Mouse (Mus musculus) erythroid progenitor cell, adult 5-6 weeks (primary cell): ENCODE data around the gene Rabggtb. TPM values are rescaled to one million over a fixed set of nuclear protein-coding genes. Genes with fewer than 3 reads are reported as not detected.

ENCODE experiments used
- ATAC-seq: replicated peaks from 2 replicates; pipeline ENCODE4 v1.8.0; 2016; ENCODE audit warnings: moderate number of reproducible peaks, mild to moderate bottlenecking, moderate TSS enrichment, inconsistent platforms; ENCODE audit not compliant: poor library complexity, low FRiP score, severe bottlenecking
- total RNA-seq, 2 experiments: library from RNA; stranded (forward) in 1 of 2; stranded (reverse) in 1 of 2; fragments of 150-400 nt in 1 of 2; fragments of 186-747, 209-891 nt in 1 of 2; gene quantifications; 2 replicates each; pipeline versions ENCODE4 v1.2.3 to v1.2.4; 2015 to 2017; ENCODE audit warnings: low replicate concordance in 2 of 2

Rabggtb gene
- total RNA-seq, 2 experiments from 2014 or later = 142 to 210 TPM

DNA sequence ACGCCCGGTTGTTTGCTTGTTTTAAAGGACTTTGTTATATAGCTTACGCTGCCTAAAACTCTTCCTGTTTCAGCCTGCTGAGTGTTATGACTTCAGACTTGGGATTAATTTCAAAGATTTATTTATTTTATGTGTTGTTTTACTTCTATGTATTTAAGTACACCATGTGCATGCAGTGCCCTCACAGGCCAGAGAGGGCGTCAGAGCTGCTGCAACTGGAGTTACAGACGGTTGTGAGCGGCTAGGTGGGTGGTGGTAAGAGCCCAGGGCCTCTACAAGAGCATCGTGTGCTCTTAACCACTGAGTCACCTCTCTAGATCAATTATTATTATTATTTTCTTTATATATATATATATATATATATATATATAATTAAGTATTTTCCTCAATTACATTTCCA is 13.5 kb upstream of the Rabggtb start:
- no peak for ATAC-seq

DNA sequence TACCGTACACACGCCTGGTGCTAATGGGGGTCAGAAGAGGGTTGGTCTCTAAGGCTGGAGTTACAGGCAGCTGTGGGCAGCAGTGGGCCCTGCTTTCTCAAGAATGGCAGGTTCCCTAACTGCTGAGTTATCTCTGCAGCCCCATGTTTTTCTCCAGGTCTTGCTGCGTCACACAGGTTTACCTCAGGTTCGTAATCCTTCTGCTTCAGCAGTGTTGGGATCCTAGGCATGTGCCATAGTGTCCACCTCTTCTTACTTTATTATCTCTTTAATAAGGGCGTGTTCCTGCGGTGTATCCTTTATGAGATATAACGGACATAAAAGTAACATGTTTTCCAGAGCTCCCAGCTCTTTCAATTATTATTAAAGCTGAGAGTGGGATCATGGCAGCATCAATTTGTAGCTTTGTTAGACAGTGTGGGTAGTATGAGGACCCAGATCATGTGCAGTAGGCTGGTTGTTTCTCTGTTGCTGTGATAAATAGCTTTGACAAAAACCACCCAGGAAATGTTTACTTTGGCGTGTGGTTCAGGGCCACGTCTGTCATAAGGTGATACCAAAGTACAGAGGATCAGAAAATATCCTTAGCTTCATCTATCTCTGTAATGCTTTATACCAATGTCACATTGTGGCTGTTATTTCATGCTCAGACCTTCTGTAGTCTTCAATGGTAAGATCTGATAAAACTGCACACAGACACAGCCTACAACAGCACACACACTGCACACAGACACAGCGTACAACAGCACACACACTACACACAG is 8.5 kb upstream of the Rabggtb start:
- no peak for ATAC-seq

DNA sequence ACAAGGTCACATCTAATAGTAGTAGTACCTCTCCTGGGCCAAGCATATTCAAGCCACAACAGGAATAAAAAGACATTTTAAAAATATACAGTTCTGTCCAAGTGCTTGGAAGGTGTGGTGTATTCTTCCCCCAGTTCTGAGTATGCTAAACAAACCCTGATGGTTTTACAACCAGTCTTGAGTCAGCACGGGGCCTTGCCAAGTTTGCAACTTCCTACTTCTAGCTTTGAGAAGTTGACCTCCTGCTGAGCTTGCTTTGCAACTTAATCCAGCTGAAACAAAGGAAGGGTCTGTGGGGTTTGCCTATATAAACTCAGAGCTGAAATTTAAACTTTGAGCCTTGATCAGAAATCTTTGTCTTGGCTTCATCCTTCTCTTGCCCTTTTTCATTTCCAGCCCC is 4.4 kb upstream of the Rabggtb start:
- ATAC-seq = no peak

DNA sequence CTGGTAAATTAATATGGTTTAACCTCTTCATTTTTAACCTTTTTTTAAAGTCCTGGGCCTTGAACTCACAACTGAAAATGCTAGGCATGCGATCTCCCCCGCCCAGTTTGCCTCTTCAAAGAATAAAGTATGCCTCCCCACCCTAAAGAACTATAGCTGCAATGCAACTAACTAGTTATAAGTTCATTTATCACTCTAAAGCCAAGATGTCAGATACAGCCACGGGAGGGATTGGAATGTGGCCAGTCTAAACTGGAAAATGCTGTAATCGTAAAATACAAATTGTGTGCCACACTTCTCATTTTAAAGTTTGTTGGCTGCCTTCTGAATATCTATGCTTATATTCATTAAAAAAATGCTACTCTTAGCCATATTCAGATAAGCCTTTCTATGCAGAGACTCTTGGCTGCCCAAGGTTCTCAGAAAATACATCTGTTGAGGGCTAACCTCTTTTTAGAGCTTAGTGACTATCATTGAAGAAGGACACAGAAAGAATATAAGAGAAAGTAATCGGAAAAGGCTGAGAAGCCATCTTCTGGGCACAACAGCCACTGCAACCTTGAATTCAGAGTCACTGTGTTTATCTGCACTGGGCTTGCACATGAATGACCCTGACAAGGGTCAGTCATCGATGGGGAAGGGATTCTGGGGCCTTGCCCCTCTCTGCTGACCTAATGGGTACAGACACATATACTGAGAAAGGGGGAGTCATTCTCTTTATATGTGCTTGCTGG is 868 bp upstream of the Rabggtb start:
- ATAC-seq = peak; percentile 43; the same call in 1 of the 2 replicates

DNA sequence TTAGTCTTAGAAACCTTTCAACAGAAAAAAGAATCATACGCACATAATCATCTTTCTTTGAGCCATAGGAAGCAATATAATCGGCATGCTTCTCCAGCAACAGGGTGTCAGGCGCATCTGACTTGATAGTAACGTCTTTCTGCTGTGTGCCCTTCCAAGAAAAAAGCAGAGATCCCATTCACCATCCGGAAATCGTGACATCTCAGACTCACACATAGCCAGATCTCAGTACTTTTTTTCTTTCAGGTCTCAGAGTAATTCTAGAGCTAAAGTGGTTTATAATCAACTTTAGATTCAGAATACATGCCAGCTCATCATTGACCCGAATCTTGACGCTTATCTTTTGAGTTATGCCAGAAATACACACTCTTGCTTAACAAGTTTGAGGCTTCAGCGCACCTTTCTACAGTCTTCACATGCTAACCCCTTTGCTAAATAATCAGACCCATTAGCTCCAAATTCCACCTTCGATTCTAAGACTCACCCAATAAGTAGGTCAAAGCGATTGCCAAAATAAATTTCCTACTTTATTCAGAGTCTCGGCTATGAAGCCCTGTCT is 848 bp downstream of the Rabggtb start:
- ATAC-seq = no peak

DNA sequence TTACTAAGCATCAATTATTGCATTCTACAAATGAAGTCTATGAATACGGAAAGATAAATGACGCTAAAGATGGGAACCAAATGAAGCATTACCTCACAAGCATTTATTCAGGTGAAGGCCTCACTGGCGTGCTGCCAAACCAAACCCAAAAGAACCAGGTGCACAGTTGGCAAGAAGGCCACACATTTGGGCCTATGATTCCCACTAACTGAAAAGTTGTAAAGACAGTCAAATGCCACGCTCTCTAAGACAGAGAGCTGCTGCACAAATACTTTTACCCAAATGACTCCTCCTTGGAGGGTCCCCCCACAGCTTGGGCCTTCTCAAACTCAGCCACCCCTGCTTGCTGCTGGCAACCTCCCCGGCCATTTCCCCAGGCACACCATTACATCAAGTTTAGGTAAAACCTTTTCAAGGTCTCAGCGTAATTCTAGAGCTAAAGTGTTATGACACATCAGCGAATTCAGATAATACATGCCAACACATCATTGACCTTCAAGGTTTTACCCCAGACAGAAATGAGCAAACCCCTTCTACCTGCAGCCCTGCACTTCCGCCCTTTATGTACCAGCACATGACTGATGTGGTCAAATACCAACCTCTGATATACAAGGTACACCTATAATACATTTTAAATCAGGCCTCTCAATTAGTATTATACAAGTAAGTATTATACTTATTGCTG is 1.5 kb downstream of the Rabggtb start:
- no peak for ATAC-seq

DNA sequence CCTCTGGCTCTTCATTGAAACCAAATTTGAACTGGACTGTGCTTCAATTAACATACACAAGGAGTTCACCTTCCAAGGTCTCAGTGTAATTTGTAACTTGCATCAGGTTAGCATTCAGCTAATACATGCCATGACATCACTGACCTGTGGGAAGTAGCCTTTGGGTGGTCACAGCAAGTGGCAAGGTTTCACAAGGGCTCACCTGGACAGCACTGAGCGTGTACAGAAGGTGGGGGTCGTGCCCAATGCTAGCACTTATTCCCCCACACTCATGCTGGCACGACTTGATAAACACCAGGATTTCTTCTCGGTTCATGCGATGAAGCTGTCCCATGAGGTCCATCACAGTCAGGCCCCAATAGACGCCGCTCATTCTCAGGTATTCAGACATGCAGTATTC is 2.3 kb downstream of the Rabggtb start:
- ATAC-seq = no peak

DNA sequence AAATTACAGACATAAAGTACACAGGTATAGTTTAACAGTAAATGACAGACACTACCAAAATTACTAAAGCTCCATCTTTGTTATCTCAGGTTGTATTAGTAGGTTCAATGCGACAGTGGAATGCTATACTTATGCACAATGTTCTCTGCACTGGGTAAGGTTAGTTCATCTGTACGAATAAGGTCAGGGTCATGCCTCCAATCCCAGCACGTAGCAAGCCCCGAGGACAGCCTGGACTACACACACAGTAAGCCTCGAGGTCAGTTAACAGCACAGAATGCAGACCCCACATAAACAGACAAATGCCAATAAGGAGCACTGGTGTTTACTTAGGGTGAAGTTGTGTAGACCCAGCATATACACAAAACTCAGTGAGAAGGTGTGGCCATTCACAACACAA is 3.9 kb downstream of the Rabggtb start:
- ATAC-seq = no peak

DNA sequence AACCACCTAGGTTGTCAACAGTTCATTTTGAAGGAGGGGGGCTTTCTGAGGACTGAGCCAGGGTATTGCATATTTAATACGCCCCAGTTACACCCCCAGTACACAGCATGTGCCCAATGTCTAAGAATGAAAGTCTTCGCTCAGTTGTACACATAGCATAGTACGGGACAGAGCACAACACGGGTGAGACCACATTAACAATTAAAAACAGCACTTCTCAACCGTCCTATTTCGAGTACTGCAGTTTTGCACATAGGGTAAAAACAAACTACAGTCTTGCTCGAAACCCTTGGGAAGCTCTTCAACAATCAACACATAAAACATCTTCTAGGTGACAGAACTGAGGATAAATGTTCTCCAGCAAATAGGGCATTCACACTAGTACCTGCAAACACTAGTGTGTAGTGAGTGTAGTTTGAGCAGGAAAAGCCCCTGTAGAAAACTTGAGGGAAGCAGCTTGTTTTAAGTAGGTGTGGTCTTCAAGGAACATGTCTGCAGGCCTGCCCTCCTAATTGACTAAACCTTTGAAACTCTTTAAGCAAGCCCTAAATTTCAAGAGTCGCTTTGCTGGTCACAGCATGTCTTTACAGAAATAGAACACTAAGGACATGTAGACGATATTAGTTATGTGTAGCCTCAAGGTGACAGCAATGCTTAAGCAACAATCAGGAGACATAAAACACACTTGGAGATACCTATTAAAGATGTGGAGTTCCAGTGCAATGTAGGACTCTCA is 6.5 kb downstream of the Rabggtb start, which contains the start of gene Msh4:
Gene Msh4, minus strand, starts transcription at position 3 of the 736 bp plus-strand sequence.
- ATAC-seq = no peak

DNA sequence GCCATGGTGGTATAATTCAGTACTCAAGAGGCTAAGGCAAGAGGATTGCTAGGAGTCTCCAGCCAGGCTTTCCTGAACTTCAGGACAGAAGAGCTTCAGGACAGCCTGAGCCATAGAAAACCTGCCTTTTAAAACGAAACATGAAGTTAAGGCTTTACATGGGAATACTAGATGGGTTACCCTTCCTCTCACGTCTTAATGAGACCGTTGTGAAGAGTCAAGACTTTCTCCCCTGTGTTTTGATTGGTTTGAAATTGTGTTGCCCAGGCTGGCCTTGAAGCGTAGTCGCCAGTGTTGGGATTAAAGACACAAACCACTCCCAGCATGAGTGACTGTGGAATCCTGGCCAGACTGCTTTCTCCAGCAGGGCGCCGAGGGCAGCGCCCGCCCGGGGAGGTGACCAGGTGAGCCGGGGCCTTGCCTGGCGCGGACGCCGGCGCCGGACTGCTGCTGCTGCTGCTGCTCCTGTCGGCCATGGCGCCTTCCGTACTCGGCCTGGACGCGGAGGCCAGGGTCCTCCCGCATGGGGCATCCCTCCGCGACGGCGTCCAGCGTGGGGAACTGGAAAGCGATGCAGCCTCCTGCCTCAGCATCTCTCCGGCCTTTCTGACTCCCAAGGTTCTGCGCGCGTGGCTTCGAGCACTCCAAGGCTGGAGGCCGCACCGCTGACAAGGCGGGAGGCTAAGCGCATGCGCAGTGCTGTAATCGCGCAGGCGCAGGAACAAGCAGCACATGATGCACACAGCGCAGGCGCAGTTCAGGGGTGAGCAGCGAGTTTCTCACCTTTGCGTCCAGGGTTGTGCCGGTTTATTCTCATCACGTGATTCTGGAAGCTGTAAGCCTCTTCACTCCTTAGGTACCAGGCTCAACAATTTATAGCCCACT is 7.3 kb downstream of the Rabggtb start:
- ATAC-seq = no peak

DNA sequence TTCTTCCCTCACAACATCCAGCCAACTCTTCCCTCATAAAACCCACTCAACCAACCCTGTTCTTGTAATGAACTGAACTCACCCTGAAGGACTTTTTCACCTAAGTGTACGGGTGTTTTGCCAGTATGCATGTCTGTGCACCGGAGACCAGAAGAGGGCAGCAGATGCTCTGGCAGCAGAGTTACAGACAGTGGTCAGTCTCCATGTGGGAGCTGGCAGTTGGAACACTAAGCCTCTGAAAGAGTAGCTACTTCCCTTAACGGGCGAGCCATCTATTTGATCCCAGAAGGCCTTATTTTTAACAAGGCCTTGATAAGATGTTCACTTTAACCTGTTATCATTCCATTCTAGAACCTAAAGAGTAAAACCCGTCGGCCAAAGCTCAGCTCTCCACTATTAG is 8.2 kb downstream of the Rabggtb start:
- ATAC-seq = peak; percentile 54; the same call in 1 of the 2 replicates

DNA sequence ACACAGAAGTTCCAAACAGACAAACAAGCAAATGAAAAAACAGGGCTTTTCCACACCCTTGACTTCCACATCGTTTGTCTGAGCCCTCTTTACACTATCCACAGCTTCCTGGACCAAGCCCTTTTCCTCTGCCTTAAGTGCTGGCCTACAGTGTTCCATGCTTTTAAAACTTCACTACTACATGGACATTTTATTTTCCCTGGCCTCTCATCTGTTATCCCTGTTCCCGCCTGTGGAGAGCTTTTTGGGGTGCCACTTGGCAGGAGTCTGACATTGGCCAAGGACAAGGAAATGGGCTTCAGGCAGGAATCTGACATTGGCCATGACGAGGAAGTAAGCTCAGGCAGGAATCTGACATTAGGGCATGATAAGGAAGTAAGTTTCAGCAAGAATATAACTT is 10.2 kb downstream of the Rabggtb start:
- ATAC-seq = no peak

DNA sequence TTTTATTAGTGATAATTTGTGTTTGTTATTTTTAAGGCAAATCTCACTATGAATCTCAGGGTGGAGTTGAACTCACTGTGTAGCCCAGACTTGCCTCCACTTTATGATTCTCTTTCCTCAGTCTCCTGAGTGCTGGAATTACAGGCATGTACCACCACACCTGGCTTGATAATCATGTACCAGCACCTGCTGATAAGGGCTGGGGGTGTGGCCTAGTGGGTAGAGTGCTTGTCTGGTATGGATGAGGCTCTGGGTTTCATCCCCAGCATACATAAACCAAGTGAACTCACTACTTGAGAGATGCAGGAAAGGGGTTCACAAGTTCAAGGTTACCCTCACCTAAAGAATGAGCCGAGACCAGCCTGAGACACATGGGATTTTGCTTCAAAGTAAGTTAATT is 10.9 kb downstream of the Rabggtb start:
- ATAC-seq = no peak

DNA sequence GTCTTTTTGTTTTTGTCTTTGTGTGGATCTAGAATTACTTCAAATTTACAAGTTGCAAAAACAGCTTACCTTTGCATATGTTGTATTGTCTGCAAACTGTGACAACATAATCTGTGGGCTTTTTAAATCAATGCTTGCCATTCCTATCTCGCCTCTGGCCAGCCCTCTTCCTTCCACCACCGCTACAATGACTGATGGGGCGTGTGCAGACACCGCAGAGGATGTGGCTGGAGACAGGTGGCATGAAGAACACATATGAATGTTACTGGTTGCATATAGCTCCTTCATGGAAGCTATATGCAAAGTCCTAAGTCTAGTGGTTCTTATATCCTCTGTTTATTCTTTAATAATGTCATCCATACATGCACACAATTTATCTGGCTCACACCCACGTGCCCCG is 15.6 kb downstream of the Rabggtb start:
- no peak for ATAC-seq

DNA sequence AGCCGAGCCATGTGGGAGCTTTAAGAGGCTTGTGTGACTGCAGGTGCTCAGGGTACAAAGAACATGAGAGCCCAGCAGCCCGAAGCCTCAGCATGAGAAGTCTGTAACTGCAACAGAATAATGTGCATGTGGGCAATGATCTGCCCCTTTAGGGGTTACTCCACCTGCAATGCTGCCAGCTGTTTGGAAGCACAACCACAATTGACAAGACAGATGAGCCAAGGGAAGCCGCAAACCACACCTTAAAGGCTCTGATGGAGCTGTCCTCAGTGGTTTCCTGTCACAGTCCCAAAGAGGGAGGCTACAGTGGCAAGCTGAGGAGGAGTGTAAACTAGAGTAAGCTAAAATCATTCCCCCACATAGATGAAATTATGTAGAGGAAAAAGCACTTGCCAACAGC is 17.4 kb downstream of the Rabggtb start:
- ATAC-seq = no peak

DNA sequence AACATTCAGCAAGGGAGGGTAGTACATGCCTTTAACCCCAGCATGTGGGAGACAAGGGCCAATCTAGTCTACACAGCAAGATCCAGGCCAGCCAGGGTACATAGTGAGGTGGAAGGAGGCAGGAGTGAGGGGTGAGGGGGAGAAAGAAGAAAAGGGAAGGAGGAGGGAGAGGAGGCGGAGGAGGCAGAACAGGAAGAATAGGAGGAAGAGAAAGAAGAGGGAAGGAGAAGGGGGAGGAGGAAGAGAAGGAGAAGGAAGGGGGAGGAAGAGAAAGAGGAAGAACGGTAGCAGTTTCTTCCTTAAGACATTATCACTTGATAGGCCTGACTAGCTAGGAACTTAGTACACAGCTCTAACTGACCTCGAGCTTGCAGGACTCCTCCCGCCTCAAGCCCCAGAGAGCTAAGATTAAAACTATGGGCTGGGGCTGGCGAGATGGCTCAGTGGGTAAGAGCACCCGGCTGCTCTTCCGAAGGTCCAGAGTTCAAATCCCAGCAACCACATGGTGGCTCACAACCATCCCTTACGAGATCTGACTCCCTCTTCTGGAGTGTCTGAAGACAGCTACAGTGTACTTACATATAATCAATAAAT is 23.5 kb downstream of the Rabggtb start:
- no peak for ATAC-seq

DNA sequence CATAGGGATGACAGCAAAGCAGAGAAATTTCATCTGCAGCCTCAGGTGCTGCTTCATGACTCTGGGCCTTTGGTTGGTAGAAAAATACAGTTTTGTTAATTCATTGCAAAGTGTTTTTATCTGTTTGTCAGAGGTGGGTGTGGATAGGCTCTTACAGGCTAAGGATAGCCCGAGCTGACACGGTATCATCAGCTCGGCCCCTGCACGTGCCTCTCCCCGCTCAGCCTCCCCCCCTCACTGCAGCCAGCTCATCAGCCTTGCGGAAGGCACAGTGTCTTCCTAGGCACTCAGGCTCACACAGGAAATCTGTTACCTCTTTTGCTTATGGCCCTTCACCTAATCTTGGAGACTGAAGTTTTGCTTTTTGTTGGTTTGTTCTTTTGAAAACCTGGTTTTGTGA is 24.7 kb downstream of the Rabggtb start:
- ATAC-seq = peak; percentile 64

DNA sequence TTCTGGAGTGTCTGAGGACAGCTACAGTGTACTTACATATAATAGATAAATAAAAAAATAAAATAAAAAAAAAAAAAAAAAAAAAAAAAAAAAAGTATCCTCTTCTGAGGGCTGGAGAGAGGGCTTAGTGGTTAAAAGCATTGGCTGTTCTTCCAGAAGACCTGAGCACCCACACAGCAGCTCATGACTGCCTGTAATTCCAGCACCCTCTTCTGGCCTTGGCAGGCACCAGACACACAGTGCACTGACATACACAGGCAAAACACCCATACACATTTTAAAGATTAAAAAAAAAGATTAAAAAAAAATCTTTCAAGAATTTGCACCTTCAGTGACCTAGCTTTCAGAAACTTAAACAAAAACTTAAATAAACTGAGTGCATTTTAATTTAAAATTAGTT is 26.5 kb downstream of the Rabggtb start:
- no peak for ATAC-seq
